Mouse (Mus musculus) E14TG2a.4 (cell line): ENCODE data around the gene Tnni3k.

Experiments used
- CTCF ChIP-seq: conservative IDR thresholded peaks from 2 replicates; pipeline ENCODE4 v1.5.1; 2014; ENCODE audit warnings: low read length
- NANOG ChIP-seq: IDR thresholded peaks from 2 replicates; pipeline ENCODE4 v1.6.1; 2014; ENCODE audit warnings: borderline replicate concordance, low read length, mixed read lengths
- POU5F1 ChIP-seq: IDR thresholded peaks from 2 replicates; pipeline ENCODE4 v1.6.1; 2014; ENCODE audit warnings: low read length, borderline replicate concordance

DNA sequence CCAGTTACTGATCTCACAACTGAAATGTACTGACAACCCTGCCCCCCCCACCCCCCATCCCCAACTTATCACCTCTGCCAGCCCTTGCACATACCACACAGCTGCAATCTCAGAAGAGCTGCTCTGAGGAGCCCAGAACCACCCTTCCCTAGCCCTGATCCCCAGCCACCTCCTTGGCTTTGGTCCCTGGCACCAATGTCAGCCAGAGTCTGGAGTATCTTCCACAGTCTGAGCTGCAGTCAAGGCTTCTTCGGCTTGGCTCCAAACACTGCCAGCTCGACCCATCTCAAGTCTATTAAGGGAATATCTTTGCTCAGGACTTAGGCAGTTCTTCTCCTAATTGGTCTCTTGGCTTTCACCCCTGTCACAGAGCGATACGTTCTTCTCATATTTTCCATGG, 261.6 kb downstream of the Tnni3k start:
- TF ChIP-seq CTCF = no peak
- no peak for TF ChIP-seq POU5F1
- no peak for TF ChIP-seq NANOG
